Mouse (Mus musculus) duodenum, adult 2 months (tissue): ENCODE results near the gene Ppp4r3a. TPM values are rescaled to one million over a fixed set of nuclear protein-coding genes. Genes with fewer than 3 reads are reported as not detected.

ENCODE experiments used
- polyA plus RNA-seq: library from polyadenylated mRNA; depleted of rRNA; stranded (reverse); fragments of >200 nt; gene quantifications from 2 replicates; pipeline ENCODE4 v1.2.3, GENCODE M21; 2012; ENCODE audit warnings: low replicate concordance; rRNA removed

Gene Ppp4r3a
- polyA plus RNA-seq = 6.6 and 7.4 TPM in 2 replicates

GRCm38 (mm10) chr12:101083076-101083838 is at the start of gene Ppp4r3a:
Gene Ppp4r3a (minus strand): TSS chr12:101083702.

DNA sequence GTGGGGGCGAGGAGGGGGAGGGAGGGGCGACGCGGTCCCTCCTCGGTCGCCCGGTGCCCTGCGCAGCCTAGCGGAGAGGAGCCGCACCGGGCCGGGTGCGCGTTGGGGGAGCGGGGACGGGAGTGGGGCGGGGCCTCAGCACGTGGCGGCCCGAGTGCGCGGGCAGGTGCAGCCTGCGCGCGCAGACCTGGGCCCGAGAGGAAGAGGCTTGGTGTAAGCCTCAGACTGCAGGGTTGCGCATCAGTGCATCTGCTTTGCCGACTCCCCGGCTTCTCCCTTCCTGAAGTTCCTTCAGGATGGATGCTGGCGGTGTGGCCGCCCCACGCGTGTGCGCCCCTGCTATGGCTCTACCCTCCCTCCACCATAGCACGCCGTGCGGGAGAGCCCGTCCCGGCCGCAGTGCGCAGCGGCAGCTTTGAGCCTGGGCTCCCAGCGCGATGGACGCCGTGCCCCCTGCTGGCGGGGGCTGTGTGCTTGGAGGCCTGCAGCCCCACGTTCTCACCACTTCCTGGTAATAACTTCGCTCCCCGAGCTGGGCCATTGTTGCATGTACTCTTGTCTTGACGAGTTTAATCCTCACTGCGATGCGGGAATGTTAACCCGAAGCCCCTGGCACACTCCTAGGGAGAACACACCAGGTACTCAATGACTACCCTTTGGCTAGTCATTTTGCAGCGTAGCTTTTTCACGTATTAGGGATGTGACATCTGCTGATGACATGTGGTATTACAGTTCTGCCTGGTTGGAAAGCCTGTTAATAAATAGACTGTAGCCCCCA is 54.4 kb downstream of the Ppp4r3a start, which contains the start of gene Ccdc88c:
Gene Ccdc88c, minus strand, starts transcription at position 103 of the 778 bp plus-strand sequence.

Other genes starting within 250 kb of the Ppp4r3a start
- 1.2 and 2.9 TPM in 2 replicates for gene Gpr68, start 175.5 kb downstream of the Ppp4r3a start, polyA plus RNA-seq
- 10.6 and 12.5 TPM in 2 replicates for gene Ccdc88c, start 54.6 kb downstream of the Ppp4r3a start, polyA plus RNA-seq